Mouse (Mus musculus) intestine, embryonic 14.5 days (tissue): ENCODE results near the gene Vmn1r166. TPM values are rescaled to one million over a fixed set of nuclear protein-coding genes. Genes with fewer than 3 reads are reported as not detected.
"Not testable (repeated sequence)": the region's sequence is repeated elsewhere in the genome, so short reads cannot be mapped to it uniquely, and the experiment has no call there.

ENCODE experiments used
- ATAC-seq: fragments of 200-750 bp; cut with Nextera tagmentation; replicated peaks from 2 replicates; pipeline ENCODE4 v1.8.0; 2017; ENCODE audit warnings: low read depth, moderate number of reproducible peaks, moderate TSS enrichment, moderate library complexity; ENCODE audit not compliant: low FRiP score, low TSS enrichment
- DNase-seq: peaks from one replicate; pipeline ENCODE4 v3.0.0-alpha.2; 2018; ENCODE audit warnings: low spot score
- H3K27ac ChIP-seq: fragments of 300-500 bp; sonication (generic); 2 replicates; pipeline ENCODE4 v1.5.1; 2014; ENCODE audit warnings: low read depth, mild to moderate bottlenecking, control low read depth
- H3K27me3 ChIP-seq: fragments of 300-500 bp; sonication (generic); replicated peaks from 2 replicates; pipeline ENCODE4 v1.6.1; 2014; ENCODE audit warnings: low read length, control low read depth; ENCODE audit not compliant: control insufficient read depth, insufficient read depth
- H3K36me3 ChIP-seq: fragments of 300-500 bp; sonication (generic); 2 replicates; pipeline ENCODE4 v1.6.1; 2014; ENCODE audit warnings: low read length, control low read depth; ENCODE audit not compliant: control insufficient read depth, insufficient read depth
- H3K4me1 ChIP-seq: fragments of 300-500 bp; sonication (generic); replicated peaks from 2 replicates; pipeline ENCODE4 v1.6.1; 2014; ENCODE audit warnings: low read length, control low read depth, mixed read lengths; ENCODE audit not compliant: control insufficient read depth, insufficient read depth
- H3K4me2 ChIP-seq: fragments of 300-500 bp; sonication (generic); 2 replicates; pipeline ENCODE4 v1.6.1; 2014; ENCODE audit warnings: low read length
- H3K4me3 ChIP-seq: fragments of 300-500 bp; sonication (generic); 2 replicates; pipeline ENCODE4 v1.5.1; 2014; ENCODE audit warnings: low read depth, low read length, control low read depth, mixed read lengths
- H3K9ac ChIP-seq: fragments of 300-500 bp; sonication (generic); 2 replicates; pipeline ENCODE4 v1.6.1; 2014; ENCODE audit warnings: mild to moderate bottlenecking, low read length
- H3K9me3 ChIP-seq: fragments of 300-500 bp; sonication (generic); 2 replicates; pipeline ENCODE4 v1.6.1; 2016; ENCODE audit warnings: low read length, control low read depth; ENCODE audit not compliant: control insufficient read depth
- WGBS: fragments of 180-500 bp; shearing (Covaris S2); extraction: QIAGEN DNeasy Blood & Tissue Kit; methylation state at CpG from one replicate; pipeline ENCODE4 v1.1.7; 2014; 5-methylcytosine and 5-hydroxymethylcytosine counted together
- polyA plus RNA-seq: library from polyadenylated mRNA; unstranded; fragments of >200 nt; fragmentation: Nextera tagmentation; extraction: Ambion mirVana; gene quantifications from 2 replicates; pipeline ENCODE4 v1.2.1, GENCODE M21; 2014

Gene Vmn1r166
- not detected in 2 replicates for polyA plus RNA-seq

DNA sequence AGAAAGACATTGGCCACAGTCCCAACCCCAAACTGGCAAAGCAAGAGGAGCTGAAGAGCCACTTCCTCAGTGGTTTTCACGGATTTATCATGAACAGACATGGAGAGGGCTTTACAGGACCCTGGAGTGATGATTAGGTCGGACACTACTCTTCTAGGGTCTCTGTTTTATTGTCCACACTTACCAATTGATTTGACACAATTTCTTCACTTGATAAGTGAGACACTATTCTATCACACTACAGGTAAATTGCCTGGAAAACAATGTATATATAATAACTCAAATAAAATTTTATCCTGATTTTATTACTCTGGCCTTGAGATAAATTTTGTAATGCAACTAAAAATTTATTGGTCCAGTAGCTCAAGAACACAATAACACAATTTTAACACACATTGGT, at the start of gene Vmn1r166:
TSS of gene Vmn1r166 (minus strand) at position 101 of the 400 bp plus-strand sequence.
- H3K27ac ChIP-seq, H3K9ac ChIP-seq, DNase-seq, H3K4me1 ChIP-seq, H3K4me3 ChIP-seq, H3K27me3 ChIP-seq, H3K9me3 ChIP-seq, H3K36me3 ChIP-seq, ATAC-seq, H3K4me2 ChIP-seq: not testable (repeated sequence)
- no CpG with 5 or more reads among the region's 2 CpGs for WGBS

- H3K36me3 ChIP-seq, H3K4me1 ChIP-seq, H3K4me3 ChIP-seq, H3K9ac ChIP-seq, ATAC-seq, H3K4me2 ChIP-seq, H3K27me3 ChIP-seq, DNase-seq, H3K27ac ChIP-seq, H3K9me3 ChIP-seq: not testable (repeated sequence)
- 85% methylated on average over 3 of the region's 3 CpGs for WGBS
Measured at GRCm38 (mm10) chr7:23300892-23301291, 49.4 kb upstream of the Vmn1r166 start, which contains the start of gene Nlrp4e. TSS of gene Nlrp4e (plus strand) at chr7:23301192.

GRCm38 (mm10) chr7:23278800-23279199, 27.3 kb upstream of the Vmn1r166 start, which contains the start of gene Gm6902:
TSS of gene Gm6902 (minus strand) at chr7:23278900.
- DNase-seq, H3K9ac ChIP-seq, H3K27ac ChIP-seq, H3K36me3 ChIP-seq, H3K9me3 ChIP-seq, H3K4me1 ChIP-seq, ATAC-seq, H3K27me3 ChIP-seq, H3K4me3 ChIP-seq, H3K4me2 ChIP-seq: not testable (repeated sequence)
- no CpG with 5 or more reads among the region's 2 CpGs for WGBS

GRCm38 (mm10) chr7:23217032-23217431, 34.5 kb downstream of the Vmn1r166 start, which contains the start of gene Vmn1r165:
TSS of gene Vmn1r165 (plus strand) at chr7:23217332.
- not testable (repeated sequence) for H3K27me3 ChIP-seq, H3K9me3 ChIP-seq, H3K27ac ChIP-seq, H3K4me3 ChIP-seq, H3K4me1 ChIP-seq, H3K9ac ChIP-seq, DNase-seq, H3K4me2 ChIP-seq, ATAC-seq, H3K36me3 ChIP-seq
- WGBS, result no CpG with 5 or more reads among the region's 3 CpGs

Other genes starting within 250 kb of the Vmn1r166 start
- not detected in 2 replicates for gene Gm4216, start 231.8 kb downstream of the Vmn1r166 start, polyA plus RNA-seq
- not detected in 2 replicates for gene Vmn1r163, start 196.1 kb downstream of the Vmn1r166 start, polyA plus RNA-seq
- not detected in 2 replicates for gene Gm8720, start 184.2 kb downstream of the Vmn1r166 start, polyA plus RNA-seq
- not detected in 2 replicates for gene Gm10662, start 107.2 kb downstream of the Vmn1r166 start, polyA plus RNA-seq
- not detected in 2 replicates for gene Vmn1r165, start 34.4 kb downstream of the Vmn1r166 start, polyA plus RNA-seq
- gene Gm6902, start 27.2 kb upstream of the Vmn1r166 start, polyA plus RNA-seq, result not detected in 2 replicates
- gene Nlrp4e, start 49.5 kb upstream of the Vmn1r166 start, polyA plus RNA-seq, result not detected in 2 replicates
- not detected in 2 replicates for gene Nlrp5, start 134.2 kb upstream of the Vmn1r166 start, polyA plus RNA-seq